Mouse (Mus musculus): Measurements from ENCODE around the gene Spata20.

Spata20 gene

DNA sequence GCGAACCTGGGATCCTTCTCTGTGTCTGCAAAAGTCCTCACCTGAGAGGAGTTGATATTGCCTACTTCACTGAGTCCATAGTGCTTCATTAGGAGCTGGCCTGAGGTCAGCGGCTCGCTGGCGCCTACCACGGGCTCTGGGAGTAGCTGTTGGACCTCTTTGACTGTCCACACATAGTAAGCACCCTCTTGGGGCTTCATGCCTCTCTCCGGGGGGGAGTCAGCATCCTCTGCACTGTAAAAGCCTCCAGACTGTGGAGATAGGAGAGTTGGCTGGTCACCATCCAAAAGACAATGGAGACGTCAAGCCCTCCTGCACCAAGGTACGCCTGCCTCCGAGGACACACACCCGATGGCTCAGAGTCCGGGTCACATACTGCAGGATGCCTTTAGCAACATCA is 3.2 kb downstream of the Spata20 start:
- DNase-seq (ENCODE audit: low spot score in 2 of 2) = no peak

DNA sequence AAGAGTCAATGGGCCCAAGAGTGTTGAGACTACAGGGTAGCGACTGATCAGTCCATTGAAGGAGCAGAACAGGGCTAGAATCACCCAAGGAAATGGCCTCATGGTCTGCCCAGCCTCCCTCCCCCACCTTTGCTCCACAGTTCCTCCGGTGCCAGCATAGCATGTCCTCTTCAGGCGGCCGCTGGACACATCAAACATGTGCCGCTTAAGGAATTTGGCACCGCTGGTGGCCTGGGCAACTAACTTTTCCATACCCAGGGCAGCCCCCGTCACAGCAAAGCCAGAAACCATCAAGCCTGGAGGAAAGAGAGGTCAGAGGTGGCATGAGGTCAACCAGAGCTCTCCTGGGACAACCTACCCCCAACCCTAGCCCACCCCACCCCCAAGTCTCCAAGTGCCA is 4.0 kb downstream of the Spata20 start:
- no peak for DNase-seq (ENCODE audit: low spot score in 2 of 2)

DNA sequence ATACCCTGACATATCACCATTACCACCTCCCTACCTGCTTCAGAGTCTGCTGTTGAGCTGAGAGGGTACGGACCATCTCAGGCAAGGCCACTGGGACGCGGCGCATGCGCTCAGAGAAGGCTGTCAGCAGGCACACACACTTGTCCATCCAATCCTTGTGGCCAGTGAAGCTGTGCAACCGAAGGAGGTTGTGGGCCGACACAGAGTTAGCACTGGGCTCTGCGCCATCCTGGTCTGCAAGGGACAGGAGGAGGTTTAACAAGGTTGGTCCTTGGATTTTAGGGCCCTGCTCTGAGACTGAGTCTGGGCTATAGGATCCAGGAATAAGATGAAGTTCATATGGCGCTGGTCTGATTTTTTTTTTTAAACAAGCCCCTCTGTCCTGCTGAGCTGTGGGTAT is 5.6 kb downstream of the Spata20 start:
- no peak for DNase-seq (ENCODE audit: low spot score in 2 of 2)

DNA sequence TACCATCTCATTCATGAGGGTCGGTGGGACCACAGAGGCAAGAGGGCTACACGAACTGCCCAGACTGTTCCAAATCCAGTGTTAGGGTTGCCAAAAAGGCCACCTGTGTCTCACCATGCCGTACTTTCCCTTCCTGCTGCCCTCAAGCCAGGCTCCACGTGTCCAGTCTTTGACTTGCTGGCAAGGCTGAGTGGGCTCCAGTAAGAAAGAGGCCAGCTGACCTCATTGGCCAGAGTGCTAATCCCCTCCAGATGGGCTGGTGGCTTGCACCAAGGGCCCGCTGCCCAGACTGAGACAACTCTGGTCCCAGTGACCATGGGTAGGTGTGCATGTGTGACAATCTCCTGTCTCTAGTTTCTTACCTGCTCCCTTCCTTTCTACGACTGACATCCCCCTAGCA is 8.3 kb downstream of the Spata20 start:
- DNase-seq (ENCODE audit: low spot score in 2 of 2) = no peak

DNA sequence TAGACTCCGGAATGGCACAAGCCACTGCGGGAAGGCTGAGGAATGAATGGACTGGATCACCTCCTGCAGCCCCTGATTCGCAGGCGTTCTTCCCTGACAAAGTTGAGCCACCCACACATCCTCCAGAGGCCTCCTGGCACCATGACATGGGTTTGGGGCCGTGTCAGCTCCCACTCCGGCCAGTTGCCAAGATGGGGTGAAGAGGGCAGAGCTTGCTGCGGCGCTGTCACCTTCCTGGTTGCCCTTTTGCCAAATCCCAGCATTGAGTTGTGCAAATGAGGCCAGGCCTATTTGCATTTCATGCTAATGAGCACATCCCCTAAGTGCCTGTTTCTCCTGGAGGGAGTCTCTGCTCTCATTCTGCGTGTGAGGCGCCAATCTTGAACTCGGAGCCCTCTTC is 10.3 kb downstream of the Spata20 start:
- no peak for DNase-seq (ENCODE audit: low spot score in 2 of 2)

DNA sequence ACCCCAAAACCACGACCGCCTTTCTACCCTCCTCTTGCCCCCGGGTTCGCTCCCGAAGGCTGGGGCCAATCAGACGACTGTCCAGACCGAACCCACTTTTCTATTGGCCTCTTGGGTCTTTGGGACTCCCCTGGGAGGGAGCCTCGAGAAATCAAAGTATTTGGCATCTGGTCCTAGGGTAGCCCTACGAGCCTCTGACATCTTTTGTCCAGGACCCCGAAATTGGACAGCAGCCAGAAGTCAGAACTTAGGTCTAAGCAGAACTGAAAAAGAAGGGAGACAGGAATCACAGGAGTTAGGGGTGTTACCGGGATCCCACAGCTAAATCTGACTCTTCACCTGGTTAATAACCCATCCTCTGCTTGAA is 11.5 kb downstream of the Spata20 start:
- DNase-seq (ENCODE audit: low spot score in 2 of 2) = no peak

DNA sequence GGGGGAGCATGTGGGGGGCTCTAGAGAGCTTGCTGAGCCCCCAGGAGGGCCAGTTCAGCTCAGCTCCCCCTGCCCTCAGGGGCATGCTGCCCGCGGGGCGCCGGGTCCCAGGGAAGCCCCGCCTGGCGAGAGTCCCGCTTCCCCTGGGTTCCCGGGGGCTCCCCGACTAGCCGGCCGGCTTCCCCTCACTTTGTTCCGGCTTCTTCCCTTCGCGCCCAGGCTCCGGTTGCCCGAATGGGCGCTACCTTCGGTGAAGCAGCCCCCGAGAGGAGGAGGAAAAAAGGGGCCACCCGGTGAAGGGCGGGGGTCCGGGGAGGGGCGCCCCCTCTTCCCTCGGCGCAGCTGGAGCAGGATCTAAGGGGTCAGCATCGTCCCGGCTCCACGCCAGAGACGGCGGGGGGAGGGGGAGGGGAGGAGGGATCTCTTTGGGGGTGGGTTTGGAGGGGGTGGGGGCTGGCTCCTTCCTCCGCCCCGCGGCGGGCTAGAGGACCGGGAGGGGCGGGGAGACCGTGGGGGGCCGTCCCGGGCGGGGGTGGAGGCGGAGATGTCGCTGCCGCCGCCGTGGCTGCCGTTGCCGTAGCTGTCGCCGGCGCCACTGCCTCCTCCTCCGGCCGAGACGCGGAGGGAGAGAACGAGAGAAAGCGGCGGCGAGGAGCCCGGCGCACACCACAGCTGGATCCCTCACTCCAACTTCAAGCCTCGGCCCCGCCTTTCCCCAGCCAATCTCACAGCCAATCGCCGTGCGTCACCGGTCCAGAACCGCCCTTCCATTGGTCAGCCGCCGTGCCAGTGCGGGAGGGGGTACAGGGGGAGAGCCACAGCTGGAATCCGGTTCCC is 12.1 kb downstream of the Spata20 start, which contains the start of gene Cacna1g:
Gene Cacna1g (minus strand): TSS at position 492 of the 837 bp plus-strand sequence.
- peak; percentile 55 to 56 for DNase-seq (ENCODE audit: low spot score in 2 of 2)

DNA sequence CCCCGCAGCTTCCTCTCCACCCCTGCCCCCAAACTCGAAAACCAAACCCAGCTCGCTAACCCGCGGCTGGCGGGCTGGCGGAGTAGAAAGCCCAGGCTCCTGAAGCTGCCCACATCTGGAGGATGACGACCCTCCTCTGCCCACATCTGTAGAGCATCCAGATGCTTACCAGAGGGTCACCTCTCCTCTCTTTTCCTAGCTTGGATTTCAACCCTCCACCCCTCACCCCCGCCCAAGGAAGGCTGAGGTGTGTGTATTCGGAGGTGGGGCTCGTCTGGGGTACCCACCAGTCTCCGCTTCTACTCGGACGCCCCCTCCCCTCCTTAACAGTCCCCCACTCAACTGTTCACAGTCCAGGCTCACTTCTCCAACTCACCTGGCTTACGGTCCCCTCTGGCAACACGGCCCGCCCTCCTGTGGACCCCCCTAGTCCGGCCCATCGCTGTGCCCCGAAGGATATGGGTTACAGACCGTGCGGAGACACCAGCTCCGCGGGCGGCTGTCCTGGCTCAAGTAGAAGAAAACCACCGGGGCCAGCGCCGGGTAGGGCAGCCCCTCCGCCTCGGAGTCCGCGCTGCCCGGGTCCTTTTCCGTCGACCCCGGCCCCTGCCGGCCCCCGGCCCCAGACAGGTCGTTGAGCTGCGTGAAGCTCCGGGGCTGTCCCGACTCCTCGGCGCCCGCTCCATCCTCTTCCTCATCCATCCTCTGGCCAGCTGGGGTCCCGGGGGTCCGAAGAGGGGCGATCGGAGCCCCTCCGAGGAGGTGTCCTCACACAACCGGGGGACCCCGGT is 12.9 kb downstream of the Spata20 start:
- no peak for DNase-seq (ENCODE audit: low spot score in 2 of 2)

DNA sequence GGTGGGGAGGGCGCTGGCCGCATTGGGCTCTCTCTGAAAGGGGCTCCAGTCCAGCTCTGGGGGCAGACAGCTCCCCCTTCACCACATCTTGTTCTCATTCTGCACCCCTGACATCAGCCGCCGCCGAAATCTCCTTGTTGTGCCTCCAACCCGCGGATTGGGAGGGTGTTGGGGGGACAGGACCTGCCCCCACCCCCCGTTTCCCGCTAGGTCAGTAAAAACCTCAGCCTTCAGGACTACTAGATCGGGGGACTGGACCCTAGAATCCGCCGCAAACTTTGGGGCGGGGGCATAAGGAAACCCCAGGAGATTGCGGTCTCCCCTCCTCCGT is 13.4 kb downstream of the Spata20 start:
- DNase-seq (ENCODE audit: low spot score in 2 of 2) = no peak

DNA sequence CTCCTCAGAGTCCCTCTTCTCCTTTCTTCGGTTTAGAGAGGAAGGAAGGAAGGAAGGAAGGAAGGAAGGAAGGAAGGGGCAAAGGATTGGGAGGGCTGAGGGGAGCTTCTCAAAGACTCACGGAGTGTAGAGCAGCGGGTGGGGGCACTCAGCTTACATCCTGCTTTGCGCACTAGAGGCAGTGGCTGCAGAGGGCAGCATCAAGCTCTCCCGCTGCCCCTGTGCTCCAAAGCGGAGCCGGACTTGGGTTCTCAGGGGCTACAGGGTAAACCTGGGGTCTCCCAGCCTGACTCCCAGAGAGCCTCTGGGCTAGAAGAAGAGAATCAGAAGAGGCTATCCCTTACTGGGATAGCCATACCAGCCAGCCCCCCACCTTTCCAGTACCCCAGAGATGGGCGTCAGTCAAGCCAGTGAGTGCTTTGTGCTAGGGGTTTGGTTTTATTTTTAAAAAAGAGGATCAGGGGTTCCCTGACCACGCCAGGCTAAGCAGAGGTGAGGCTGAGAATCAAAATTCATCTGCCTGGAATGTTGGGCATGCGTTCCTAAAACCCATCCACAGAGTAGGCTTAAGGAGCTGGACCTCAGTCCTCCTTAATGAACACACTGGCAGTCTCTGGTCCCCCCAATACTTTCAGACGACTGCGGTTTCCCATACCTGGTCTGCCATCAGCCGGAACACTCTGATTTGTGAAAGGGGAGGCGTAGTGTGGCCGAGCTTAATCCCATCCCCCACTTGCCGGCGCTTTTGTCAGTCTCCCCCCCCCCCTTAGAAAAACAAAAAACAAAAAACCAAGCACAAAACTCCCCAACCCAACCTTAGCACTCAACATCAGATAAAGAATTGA is 14.0 kb downstream of the Spata20 start:
- no peak for DNase-seq (ENCODE audit: low spot score in 2 of 2)

DNA sequence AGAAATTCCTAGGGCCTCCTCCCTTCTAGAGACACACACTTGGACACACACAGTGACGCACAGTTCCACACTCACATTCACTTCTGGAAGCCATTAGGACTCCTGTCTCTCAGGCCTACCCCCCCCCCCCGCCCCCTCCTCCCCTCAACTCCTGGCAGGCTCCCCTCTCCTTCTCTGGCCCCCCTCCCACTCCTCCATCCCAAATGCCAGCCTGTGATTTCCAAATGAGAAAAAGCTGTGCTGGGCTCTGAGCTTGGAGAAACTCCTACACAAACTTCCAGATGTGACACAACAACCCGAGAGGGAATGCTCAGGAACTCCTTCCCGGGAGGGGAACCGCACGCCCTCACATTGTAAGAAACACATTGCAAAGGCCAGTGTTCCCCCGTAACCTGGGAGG is 15.6 kb downstream of the Spata20 start:
- no peak for DNase-seq (ENCODE audit: low spot score in 2 of 2)

DNA sequence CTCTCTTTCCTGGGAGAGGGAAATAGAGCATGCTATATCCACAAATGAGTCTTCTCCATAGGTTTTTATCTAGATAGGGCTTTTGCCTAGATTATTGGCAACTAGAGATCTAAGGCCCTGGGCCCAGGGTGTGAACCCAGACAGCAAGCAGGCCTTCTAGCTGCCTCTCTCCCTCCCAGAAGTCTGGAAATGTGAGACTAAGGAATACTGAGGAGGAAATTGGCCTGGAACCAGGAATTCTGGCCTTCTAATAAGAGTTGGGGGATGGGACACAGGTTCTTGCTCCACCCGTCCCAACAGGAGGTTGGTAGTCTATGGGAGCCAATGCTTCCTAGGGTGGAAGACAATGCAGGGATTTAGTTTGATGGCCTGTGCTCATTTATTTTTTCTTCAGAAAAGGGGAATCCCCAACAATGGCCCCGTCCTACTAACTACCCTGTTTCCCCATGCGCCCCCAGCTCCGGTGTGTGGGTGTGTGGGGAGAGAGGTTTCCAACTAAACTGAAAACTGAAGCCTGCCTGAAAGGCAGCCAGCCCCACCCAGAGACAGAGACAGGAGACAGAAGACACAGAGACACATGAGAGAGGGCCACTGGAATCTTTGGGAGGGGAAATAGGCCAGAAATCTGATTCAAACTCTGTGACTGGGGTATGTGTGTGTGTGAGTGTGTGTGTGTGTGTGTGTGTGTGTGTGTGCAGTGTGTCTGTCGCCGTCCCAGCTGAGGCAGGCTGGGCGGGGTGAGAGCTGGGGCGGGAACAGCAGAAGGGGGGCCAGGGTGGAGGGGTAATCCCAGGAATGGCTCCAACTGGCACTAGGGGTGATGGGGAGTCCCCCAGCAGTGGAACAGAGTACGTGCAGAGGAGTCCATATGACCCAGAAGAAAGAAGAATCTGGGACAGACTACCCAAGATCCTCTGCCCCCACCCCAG is 16.6 kb downstream of the Spata20 start:
- DNase-seq (ENCODE audit: low spot score in 2 of 2) = no peak

DNA sequence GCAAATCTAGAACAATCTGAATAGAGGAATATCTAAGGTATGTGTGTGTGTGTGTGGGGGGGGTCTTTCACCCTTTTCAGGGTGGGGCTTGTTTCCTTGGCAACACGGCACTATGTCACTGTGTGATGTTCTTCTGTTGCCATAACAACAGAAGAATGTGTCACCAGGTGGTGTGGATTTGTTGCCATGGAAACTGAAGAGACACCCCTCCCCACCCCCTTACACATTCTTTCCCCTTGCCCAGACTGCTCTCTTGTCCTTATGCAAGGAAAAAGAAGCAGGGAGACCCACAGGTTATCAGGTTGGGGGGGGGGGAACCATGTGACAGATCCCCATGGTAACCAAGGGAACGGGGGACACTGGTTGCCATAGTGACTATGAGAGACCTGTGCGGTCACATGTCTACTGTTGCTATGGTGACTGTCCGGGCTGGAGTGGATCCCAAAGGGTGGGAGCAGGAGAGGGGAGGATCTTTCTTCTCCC is 17.4 kb downstream of the Spata20 start:
- no peak for DNase-seq (ENCODE audit: low spot score in 2 of 2)

DNA sequence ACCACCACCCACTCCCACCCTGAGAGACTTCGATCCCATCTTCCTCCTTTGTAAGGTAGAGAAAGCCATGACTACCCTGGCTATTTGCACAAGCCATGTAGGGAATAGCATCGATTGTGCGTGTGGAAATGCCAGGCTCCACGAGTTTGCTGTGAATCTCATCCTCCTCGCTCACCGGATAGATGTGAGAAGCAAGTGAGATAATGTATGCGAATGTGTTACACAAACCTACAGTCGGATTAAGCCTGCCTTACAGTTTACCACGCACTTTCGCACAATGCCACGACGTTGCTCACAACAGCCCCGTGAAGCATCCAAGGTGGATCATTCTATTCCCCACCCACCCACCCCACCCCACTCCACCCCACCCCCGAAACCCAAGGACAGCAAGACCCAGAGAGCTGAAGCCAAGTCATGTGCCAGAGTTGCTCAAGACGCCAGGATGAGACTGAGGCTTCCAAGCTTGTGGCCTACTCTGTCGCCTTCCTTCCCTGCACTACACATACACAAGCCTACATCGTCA is 19.6 kb downstream of the Spata20 start:
- no peak for DNase-seq (ENCODE audit: low spot score in 2 of 2)

DNA sequence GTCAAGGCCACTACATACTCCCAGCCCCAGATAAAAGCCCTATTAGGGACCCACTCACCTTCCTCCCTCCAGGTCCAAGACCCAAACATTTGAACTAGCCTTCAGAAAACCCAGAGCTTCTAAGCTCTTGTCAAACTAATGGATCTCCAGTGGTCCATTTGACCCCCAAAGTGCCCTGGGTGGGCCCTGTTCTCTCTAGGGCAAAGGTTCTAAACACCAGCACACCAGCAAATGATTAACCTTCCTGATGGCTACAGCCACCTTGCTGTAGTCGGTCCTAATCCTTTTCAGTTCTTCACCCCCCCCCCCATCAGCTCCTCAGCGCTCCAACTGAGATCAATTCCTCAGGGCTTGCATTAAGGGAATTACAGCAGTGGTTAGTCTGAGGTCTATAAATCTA is 21.8 kb downstream of the Spata20 start:
- DNase-seq (ENCODE audit: low spot score in 2 of 2) = no peak

DNA sequence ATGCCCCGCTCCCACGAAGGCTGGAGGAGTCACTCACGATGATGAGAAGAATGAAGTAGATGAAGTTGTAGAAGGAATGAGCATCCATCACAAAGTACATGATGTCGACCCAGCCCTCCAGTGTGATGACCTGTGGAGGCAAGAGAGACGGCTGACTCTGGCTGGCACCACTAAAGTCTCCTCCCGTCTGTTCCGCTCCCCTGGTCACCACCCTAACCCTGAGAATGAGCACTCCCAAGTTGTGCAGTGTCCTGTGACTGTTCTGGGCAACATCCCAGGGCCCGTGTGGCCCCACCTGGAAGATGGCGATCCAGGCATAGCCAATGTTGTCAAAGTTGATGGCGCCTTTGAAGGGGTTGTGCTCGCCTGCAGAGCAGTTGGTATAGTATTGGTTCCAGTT is 24.1 kb downstream of the Spata20 start:
- no peak for DNase-seq (ENCODE audit: low spot score in 2 of 2)

DNA sequence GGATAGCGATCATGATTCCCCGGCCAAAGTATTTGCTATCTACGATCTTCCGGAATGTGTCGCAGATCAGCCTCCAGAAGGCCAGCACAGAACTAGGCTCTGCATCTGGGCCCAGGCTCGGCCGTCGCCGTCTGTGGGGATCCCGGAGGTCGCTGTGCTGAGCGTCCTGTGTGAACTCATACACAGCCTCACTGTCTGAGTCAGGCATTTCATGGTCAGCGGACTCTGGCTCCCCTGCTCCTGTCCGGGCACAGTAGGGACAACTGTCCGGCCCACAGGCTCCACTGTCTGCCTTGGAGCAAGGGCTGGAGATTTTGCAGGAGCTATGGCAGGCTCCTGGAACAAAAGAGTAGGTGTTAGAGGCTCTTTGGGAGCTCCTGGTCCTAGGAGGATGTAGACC is 29.0 kb downstream of the Spata20 start:
- DNase-seq (ENCODE audit: low spot score in 2 of 2) = no peak

DNA sequence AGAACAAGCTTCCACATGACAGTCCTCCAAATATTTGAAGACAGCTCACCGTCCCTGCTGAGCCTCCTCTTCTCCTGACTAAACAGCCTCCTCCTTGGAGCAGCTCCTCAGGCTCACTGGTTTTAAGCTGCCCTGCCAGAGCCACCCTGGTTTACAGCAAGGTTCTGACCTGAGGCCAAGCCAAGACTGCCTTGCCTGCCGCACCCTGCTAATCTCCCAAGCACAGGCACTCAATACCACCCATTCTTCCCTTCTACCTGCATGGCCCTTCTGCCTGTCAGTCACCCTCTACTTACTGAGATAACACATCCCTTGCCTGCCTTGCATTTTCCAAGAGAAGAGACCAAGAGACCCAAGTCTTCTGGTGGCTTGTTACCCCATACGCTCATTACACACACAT is 29.6 kb downstream of the Spata20 start:
- no peak for DNase-seq (ENCODE audit: low spot score in 2 of 2)

DNA sequence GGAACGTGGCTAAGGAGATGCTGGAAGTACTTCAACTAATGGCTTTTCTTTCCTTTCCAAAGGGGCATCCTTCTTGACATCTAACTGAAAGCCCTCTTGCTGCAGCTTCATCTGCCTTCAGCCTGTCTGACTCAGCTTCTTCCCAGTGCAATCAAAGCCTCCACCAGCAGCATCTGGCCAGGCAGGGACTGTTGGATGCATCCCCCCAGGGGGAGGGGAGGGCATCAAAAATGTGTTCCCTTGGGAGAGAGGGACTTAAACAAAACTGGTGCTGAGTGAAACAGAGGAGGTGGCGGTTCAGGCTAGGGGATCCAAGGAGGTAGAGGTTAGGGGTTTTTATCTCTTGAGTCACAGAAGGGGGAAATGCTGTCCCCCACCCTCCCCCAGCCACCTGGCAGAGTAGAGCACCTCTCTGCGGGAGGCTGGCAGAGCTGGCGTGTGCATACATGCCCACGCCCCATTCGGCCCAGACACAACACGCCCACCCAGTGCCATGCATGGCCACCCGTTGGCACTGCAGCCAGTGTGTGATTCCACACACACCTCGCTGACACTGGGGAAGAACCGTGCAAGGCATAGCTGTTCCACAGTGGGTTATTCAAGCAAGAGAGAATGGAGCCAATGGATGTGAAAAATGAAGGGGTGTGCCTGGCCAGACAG is 30.7 kb downstream of the Spata20 start:
- no peak for DNase-seq (ENCODE audit: low spot score in 2 of 2)

DNA sequence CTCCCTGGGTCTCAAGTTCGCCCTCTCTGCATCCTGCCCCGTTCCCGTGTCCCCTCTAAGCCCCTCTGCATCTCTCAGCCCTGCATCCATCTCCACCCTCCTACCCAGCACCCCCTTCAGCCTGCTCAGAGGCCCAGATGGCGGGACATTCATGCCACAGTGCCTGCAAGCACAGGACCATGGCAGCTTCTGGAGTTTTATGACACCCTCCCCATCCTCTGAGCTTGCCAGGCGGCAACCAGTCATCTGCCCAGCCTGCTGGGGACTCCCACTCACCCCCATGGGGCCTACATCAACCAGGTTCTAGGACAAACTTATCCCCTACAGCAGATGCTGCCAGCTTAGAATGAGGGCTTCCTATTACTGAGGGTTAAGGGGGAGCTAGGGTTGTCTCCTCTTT is 31.2 kb downstream of the Spata20 start:
- DNase-seq (ENCODE audit: low spot score in 2 of 2) = no peak

Measured in natural killer cell, adult 2 months (primary cell).